Mouse (Mus musculus): ENCODE measurements around the gene Arhgap9.

The Arhgap9 gene

DNA sequence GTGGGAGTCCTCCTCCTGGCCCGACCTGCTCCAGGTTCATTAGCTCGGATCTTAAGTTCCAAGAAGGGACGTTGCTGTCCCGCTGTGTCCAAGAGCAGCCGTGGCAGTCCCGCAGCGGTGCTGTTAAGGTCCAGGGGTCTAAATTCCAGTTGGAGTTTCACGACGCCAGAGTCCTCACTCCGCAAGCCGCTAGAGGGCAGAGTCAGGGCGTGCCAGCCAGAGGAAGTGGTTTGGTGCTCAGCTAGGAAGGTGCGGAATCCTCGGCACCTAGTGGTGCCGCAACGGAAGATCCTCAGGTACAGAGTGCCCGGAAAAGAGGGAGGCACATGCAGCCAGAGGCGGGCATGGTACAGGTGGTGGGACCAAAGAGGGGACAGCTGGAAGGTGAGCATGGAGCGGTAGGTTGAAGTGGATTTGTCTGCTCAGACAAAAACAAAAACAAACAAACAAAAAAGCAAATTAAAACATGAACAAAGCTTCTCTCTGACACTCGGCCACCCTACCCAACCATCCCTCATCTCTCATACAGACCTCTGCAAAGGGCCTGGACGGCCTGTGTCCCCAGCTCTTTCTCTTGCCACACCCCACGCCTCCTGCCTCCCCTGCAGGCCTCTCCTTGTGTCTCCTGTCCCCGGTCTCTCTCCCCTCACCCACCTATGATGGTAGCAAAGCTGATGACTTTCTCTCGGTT, 29.0 kb downstream of the Arhgap9 start:
- peak; percentile 83 to 87 for DNase-seq

DNA sequence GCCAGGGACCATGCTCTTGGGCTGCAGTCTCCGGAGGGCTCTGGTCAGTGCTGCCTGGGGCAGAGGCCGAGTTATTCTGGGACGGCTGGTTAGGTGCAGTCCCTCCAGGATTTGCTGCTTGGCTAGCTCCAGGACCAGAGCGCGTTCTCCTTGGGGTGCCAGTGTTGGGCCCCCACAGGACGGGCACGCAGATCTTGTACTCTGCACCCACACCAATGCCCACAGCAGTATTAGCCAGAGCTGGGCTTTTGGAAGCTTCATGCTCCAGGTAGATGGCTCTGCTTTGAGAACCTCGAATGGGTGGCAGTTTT, 29.5 kb downstream of the Arhgap9 start:
- DNase-seq: no peak

DNA sequence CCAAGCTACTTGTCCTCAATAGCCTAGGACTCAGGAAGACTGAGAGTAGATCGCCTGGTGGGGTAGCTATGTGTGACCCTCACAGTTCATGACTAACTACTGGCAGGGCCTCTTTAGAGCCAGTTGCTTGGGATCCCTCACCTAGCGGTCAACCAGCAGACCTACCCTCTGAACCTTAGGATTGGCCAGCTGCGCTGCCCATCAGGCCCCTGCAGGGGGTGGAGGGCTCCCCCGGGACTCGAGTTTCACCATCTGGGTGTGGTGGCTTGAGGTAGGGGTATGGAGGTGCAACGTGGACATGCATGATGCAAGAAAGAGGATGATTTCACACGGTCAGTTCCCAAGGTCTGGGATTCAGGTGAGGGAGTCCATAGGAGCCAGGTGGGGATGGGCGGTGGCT, 30.0 kb downstream of the Arhgap9 start:
- DNase-seq: no peak

DNA sequence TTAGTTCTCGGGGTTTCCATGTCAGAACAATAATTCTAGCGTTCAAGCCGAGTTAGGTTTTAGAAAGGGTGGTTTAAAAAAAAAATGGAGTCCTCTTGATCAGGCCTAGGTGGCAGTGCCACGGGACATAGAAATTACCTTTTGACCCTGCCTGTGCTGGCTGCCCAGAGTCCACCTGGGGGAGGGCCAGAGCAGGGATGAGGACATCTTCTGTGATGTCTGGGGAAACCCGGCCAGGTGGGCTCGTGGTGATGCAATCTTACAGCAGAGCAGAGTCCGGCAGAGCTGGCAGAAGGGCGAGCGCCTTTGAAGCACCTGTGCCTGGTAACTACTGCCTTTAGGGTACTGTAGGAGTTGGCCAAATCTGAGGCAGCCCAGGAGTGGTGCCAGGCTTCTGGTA, 30.4 kb downstream of the Arhgap9 start:
- no peak for DNase-seq

DNA sequence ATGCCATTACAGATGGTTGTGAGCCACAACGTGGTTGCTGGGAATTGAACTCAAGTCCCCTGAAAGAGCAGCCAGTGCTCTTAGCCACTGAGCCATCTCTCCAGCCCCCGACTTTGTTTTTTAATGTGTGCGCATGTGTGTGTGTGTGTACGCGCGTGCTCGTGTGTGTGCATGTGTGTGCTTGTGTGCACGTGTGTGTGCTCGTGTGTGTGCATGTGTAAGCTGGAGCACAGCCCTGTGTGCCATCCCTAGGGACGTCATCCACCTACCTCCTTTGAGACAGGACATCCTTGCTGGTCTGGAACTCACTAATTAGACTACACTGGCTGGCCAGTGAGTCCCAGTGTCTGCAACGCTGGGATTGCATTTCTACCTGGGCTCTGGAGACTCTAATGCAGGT, 31.0 kb downstream of the Arhgap9 start:
- DNase-seq: no peak

DNA sequence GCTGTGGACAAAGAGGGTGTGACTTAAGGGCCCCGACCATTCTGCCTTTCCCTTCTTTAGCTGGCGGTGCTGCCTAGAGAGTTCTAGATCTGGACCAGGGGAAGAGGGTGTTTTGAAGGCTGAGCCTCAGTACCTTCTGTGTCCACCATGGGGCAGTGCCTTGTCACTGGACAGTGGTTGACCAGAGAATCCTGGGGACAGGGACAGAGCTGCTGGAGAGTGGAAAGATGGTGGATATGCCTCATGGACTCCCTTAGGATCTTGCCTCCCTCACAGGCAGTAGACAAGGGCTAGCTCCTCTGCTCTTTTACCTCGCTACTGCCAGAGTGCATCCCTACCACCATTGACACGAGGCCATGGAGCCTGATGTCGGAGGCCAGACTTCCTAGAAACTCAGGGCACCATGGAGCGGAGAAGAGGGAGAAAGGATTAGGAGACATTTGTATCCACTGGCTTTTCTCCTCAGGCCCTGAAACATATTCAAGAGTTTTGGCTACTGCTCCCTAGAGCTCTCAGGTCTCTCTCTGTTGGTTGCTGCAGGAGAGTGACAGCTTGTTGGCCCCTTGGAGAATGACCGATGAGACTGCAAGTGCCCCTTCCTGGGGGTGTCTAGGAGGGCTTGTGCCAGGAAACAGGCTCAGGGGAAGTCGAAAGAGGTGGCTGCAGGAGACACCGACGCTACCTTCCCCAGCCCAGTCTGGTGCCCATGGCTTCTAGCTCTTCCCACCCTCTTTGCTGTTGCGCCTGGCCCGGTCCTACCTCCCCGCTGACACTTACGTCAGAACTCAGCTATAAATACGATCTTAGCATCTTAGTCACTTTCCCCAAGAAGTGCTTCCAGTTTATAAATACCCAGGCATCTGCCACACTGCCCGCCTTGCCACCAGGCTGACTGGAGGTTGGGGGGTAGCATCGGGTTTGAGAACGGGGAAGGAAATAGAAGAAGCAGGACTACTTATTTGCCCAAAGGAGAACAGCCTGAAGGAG, 32.4 kb downstream of the Arhgap9 start, which contains the start of gene Inhbe:
Inhbe (minus strand) TSS at position 503 of the 987 bp plus-strand sequence.
- peak in 1 of 2 experiments; percentile 61 for DNase-seq

DNA sequence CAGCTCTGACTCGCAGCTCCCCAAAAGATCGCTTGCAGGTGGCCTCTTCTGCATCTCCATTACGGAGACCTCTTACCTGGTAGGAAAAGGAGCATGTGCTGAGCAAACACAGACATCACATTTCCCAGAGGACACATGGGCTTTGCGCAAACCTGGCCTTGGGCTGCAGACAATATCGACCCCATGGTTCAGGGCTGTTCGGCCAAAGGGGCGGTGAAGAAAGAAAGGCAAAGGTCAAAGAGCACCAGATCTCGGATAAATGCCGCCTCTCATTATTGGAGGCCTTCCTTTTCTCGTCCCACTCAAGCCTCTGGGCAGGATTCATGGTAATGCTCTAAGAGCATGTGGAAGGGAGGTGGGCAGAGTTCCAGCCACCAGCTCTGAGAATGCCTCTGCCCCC, 33.6 kb downstream of the Arhgap9 start:
- no peak for DNase-seq

DNA sequence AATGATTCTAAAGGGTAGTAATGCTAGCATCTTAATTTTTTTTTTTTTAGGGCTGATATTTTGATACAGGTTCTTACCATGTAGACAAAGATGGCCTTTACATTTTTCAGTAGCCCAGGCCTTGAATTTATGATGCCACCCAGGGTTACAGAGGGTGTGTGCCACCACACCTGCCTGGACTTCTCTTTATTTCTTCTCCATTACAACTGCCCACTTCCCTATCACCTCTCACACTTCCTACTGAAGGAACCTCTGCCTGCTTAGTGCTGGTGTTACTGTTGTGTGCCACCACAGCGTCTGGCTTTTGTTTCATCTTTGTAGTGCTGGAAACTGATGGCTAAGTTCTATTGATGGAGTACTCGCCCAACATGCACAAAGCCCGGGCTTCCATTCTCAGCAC, 39.0 kb downstream of the Arhgap9 start:
- no peak for DNase-seq

DNA sequence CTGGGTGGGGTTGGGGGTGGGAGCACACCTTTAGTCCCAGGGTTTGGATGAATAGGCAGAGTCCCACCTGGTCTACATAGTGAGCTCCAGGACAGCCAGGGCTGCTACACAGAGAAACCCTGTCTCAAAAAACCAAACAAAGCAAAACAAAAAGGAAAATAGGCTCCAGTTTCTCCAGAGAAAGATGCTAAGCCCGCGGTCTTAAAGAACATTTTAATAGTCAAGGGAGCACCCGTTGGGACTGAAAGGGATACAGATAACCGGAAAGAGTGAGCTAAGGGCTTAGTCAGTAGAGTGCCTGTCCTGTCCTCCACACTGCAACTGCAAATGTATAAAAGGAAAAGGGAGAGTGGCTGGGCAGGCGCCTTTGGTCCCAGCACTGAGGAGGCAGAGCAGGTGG, 45.4 kb downstream of the Arhgap9 start:
- DNase-seq: no peak

DNA sequence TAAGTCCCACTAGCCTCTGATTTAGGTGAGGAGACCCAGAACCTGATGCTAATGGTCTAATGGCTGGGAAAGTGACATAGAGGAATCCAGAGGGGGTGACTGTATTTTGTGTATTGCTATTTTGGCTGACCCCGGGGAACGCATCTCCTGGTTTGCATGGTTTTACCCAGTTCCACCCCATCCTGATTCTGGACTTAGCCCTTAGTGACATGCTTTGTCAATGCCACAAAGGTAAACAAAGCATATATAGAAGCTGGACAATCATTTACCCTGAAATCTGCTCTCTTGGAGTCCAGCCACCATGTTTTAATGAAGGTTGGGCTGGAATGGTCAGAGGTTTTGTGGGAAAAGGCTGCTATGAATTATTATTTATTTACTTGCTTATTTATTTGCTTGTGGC, 46.5 kb downstream of the Arhgap9 start:
- DNase-seq: no peak

DNA sequence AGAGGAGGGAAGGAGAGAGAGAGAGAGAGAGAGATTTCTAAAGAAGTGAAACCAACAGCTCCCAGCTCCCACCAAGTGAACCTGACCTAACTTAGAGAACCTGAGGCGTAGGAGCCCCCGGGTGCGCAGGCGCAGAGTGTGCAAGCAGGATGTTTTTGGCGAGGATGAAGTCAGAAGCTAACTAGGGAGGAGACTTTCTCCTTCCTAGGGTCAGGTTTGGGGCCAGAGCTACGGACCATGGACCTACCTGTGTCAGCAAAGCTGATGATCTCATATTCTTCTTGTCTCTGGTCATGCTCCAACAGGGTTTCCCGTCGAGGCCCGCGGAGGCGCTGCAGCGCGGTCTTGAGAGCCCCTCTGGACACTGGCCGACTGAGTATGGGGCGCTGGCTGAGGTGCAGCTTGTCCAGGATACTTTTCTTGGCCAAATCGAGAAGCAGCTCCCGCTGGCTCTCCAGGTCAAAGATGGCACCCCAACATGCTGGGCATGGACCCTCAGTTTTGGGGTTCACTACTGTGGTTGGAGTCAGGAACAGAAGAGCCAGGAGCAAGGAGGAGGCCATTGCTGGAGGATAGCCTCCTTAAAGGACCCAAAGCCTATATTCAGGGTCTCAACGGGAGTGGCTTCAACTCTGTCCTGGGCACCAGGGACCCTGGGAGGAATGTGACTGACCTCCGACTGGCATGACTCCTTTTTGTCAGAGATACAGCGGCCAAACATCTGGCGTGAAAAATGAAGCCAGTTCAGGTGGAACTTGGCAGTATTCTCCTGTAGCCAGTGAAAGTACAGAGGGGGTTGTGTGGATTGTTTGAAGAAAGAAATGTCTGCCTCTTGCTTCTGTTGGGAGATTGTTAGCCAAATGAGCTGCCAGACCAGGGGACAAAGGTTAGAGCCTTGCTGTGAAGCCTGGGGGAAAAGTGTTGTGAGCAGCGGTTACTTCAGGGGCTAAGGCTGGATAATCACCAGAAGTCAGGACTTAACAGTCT, 48.4 kb downstream of the Arhgap9 start, which contains the start of gene Inhbc:
Inhbc (minus strand) TSS at position 598 of the 987 bp plus-strand sequence.
- DNase-seq: no peak

DNA sequence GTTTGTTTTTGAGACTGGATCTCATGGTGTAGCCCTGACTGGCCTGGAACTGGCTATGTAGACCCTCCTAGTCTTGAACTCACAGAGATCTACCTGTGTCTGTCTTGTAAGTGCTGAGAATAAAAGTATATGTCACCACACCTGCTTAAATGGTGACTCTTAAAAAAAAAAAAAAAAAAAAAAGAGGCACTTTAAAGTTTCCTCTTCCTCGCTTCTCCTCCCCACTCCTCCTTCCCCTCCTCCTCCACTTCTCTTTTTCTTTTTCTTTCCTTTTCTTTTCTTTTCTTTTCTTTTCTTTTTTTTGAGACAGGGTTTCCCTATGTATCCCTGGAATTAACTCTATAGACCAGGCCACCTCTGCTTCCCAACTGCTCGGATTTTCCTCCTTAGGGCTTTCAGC, 49.3 kb downstream of the Arhgap9 start:
- DNase-seq: no peak

DNA sequence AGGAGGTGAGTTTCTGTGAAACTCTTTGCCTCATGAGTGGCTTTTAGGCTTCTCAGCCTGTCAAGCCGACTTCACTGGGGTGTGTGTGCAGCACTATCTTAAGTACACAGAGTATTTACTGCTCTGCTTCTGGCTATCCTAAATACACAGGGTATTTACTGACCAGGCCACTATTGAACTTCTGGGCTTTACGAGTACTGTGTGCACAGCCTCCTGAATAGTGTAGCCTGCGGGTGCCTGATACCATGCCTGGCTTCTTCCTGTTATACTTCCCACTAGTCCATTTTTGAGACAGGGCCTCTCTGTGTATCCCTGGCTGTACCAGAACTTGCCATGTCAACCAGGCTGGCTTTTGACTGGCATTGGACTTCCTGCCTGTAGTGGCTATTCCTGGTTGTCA, 55.9 kb downstream of the Arhgap9 start:
- DNase-seq: no peak
